Mouse (Mus musculus) myocyte (in vitro differentiated cells): ENCODE measurements around the gene Mesd. TPM values are rescaled to one million over a fixed set of nuclear protein-coding genes. Genes with fewer than 3 reads are reported as not detected.

ENCODE experiments used
- H3K27me3 ChIP-seq: one replicate; pipeline ENCODE4 v1.6.1; 2011; ENCODE audit not compliant: control insufficient read depth, insufficient read depth, insufficient read length
- H3K36me3 ChIP-seq: one replicate; pipeline ENCODE4 v1.6.1; 2011; ENCODE audit not compliant: control insufficient read depth, insufficient read depth
- H3K4me2 ChIP-seq: one replicate; pipeline ENCODE4 v1.6.1; 2011; ENCODE audit warnings: low read depth, control low read depth
- H3K4me3 ChIP-seq: one replicate; pipeline ENCODE4 v1.5.1; 2011; ENCODE audit warnings: mild to moderate bottlenecking, control low read depth, moderate library complexity
- H3K79me2 ChIP-seq: one replicate; pipeline ENCODE4 v1.6.1; 2011; ENCODE audit not compliant: control insufficient read depth, insufficient read depth
- H3ac ChIP-seq: one replicate; pipeline ENCODE4 v1.6.1; 2011; ENCODE audit not compliant: control insufficient read depth, insufficient read length
- CEBPB ChIP-seq: IDR thresholded peaks from 2 replicates; pipeline ENCODE4 v1.6.1; 2011; ENCODE audit warnings: mild to moderate bottlenecking, moderate library complexity; ENCODE audit not compliant: poor library complexity, insufficient read depth, severe bottlenecking
- E2F4 ChIP-seq: IDR thresholded peaks from one replicate; pipeline ENCODE4 v1.6.1; 2011; ENCODE audit warnings: mild to moderate bottlenecking, control low read depth, moderate library complexity; ENCODE audit not compliant: insufficient read depth
- MAX ChIP-seq: IDR thresholded peaks from one replicate; pipeline ENCODE4 v1.6.1; 2011; ENCODE audit warnings: low read depth, mild to moderate bottlenecking, control low read depth
- MYOD1 ChIP-seq, 3 experiments: IDR thresholded peaks; one replicate each; pipeline ENCODE4 v1.6.1; 2011; ENCODE audit warnings: control low read depth in 2 of 3, low read depth in 2 of 3, mild to moderate bottlenecking in 2 of 3, moderate library complexity in 1 of 3; ENCODE audit not compliant: insufficient read length in 2 of 3, control insufficient read depth in 1 of 3
- MYOG ChIP-seq, 3 experiments: IDR thresholded peaks; one replicate each; pipeline ENCODE4 v1.6.1; 2011; ENCODE audit warnings: control low read depth in 2 of 3, low read depth in 2 of 3, mild to moderate bottlenecking in 2 of 3; ENCODE audit not compliant: insufficient read length in 2 of 3, control insufficient read depth in 1 of 3, insufficient read depth in 1 of 3
- POLR2A ChIP-seq: IDR thresholded peaks from one replicate; pipeline ENCODE4 v1.6.1; 2011; ENCODE audit warnings: low read depth, mild to moderate bottlenecking, control low read depth, moderate library complexity; ENCODE audit not compliant: insufficient read length
- POLR2AphosphoS2 ChIP-seq: IDR thresholded peaks from one replicate; pipeline ENCODE4 v1.6.1; 2011; ENCODE audit warnings: low read depth, control low read depth; ENCODE audit not compliant: insufficient read length
- REST ChIP-seq: IDR thresholded peaks from one replicate; pipeline ENCODE4 v1.6.1; 2011; ENCODE audit warnings: mild to moderate bottlenecking, control low read depth, moderate library complexity; ENCODE audit not compliant: insufficient read depth, insufficient read length
- SRF ChIP-seq: IDR thresholded peaks from one replicate; pipeline ENCODE4 v1.6.1; 2011; ENCODE audit warnings: low read depth; ENCODE audit not compliant: control insufficient read depth, insufficient read length
- TCF12 ChIP-seq: IDR thresholded peaks from one replicate; pipeline ENCODE4 v1.6.1; 2011; ENCODE audit warnings: mild to moderate bottlenecking, control low read depth; ENCODE audit not compliant: poor library complexity, insufficient read depth, severe bottlenecking
- TCF3 ChIP-seq: IDR thresholded peaks from one replicate; pipeline ENCODE4 v1.6.1; 2011; ENCODE audit warnings: low read depth, control low read depth; ENCODE audit not compliant: insufficient read length
- USF1 ChIP-seq: IDR thresholded peaks from one replicate; pipeline ENCODE4 v1.6.1; 2011; ENCODE audit warnings: low read depth, mild to moderate bottlenecking, control low read depth, moderate library complexity
- polyA plus RNA-seq: library from polyadenylated mRNA; unstranded; fragments of >200 nt; fragmentation: generic; extraction: Trizol; gene quantifications from one replicate; pipeline ENCODE4 v1.2.1, GENCODE M21; 2012; ENCODE audit warnings: missing spikeins

The Mesd gene
- polyA plus RNA-seq, 1 experiment: 81.3 TPM

DNA sequence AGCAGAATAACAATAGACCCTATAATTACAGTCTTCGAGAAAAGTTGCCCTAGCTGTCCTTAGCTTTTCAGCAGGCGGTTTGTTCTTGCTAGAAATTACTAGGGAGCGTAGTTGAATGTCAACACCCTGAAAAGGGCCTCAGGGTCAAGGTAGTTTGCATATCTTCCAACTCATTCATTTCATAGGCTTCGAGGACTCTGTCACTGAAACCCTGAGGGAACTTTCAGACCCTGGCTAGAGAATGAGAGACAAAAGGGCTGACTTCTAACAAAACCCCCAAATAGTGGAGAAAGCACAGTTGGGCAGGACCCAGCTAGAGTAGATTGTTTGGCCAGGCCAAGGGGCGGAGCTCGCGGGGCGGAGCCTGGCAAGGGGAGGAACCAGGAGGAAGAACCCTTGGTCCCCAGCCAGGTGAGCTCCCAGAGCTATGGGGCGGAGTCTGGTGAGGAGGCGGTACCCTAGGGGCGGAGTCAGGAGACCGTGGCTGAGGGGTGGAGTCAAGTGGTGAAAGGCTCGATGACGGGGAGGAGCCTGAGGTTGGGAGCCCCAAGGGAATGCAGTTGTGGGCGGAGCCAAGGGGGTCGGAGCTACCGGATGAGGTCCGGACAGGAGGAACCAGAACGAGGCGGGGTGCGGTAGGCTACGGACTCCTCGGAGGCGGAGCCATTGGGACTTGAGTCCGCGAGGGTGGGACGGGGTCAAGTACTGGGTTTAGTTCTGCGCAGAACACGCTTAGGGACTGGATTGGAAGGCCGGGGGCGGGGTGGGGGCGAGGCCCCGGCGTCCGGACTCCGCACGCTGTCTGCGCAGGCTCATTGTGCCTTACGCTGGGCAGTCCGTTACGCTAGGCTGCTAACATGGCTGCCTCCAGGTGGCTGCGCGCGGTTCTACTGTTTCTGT is 7.4 kb downstream of the Mesd start:
- peak overlapping the region; percentile 89 for H3K4me2 ChIP-seq
- H3K4me3 ChIP-seq: peak overlapping the region; percentile 93
- peaks cover 13% of the 10 kb centered on the region for H3K36me3 ChIP-seq
- H3K79me2 ChIP-seq: peaks cover 35% of the 10 kb centered on the region
- peak overlapping the region; percentile 47 for H3ac ChIP-seq
- no peaks in the 10 kb centered on the region for H3K27me3 ChIP-seq
- peak; percentile 98 for TF ChIP-seq POLR2AphosphoS2
- TF ChIP-seq USF1: no peak
- TF ChIP-seq MAX: no peak
- peak in 1 of 3 experiments; percentile 5 for TF ChIP-seq MYOD1 (IDR thresholded peaks at IDR 0.05; ENCODE audit: control insufficient read depth in 1 of 3, insufficient read length in 2 of 3, low read depth in 2 of 3)
- no peak for TF ChIP-seq TCF3
- no peak for TF ChIP-seq MYOG (IDR thresholded peaks at IDR 0.05; ENCODE audit: control insufficient read depth in 1 of 3, insufficient read depth in 1 of 3, insufficient read length in 2 of 3, low read depth in 2 of 3)
- TF ChIP-seq POLR2A: peak; percentile 95
- peak; percentile 34 for TF ChIP-seq SRF

DNA sequence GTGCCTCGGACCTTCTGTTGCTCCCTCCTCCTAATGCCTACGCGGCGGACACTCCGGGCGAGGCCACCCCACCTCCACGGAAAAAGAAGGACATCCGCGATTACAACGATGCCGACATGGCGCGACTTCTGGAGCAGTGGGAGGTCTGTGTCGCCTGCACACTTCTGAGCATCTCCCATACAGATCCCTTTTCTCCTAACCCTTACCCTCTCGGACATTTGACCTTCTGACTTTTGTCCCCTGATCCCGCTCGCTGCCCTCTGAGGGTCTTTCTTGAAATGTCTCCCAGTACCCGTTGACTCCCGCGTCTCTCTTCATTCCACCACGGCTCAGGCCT is 8.0 kb downstream of the Mesd start:
- H3K79me2 ChIP-seq: peaks cover 35% of the 10 kb centered on the region
- H3K4me3 ChIP-seq: peak overlapping the region; percentile 93
- peak overlapping the region; percentile 89 for H3K4me2 ChIP-seq
- peak overlapping the region; percentile 47 for H3ac ChIP-seq
- no peak for TF ChIP-seq SRF
- no peaks in the 10 kb centered on the region for H3K27me3 ChIP-seq
- H3K36me3 ChIP-seq: peaks cover 14% of the 10 kb centered on the region

DNA sequence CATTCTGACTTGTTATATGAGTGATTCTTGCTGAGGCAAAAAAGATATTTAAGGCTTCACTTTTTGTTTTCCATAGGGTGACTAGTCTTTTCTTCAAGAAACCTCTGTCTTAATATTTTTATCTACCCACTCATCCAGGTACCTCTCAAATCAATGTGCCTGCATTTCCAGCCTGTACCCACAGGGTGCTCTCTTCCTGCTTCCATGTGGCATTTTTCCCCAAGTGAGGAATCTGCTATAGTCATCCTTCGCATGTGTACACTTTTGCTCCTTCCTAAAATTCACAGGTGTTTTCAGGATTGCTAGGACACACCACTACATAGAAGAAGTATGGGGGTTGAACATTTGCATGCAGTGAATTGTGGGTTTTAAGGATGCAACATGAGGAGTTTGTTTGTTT is 10.1 kb downstream of the Mesd start:
- H3K27me3 ChIP-seq: no peaks in the 10 kb centered on the region
- H3K4me2 ChIP-seq: no peak overlapping the region
- H3K36me3 ChIP-seq: peaks cover 23% of the 10 kb centered on the region
- no peak for TF ChIP-seq E2F4
- TF ChIP-seq POLR2AphosphoS2: no peak
- no peak for TF ChIP-seq MYOD1 (IDR thresholded peaks at IDR 0.05; ENCODE audit: control insufficient read depth in 1 of 3, insufficient read length in 2 of 3, low read depth in 2 of 3)
- no peak for TF ChIP-seq USF1
- no peak overlapping the region for H3ac ChIP-seq
- H3K4me3 ChIP-seq: no peak overlapping the region
- H3K79me2 ChIP-seq: peaks cover 35% of the 10 kb centered on the region

DNA sequence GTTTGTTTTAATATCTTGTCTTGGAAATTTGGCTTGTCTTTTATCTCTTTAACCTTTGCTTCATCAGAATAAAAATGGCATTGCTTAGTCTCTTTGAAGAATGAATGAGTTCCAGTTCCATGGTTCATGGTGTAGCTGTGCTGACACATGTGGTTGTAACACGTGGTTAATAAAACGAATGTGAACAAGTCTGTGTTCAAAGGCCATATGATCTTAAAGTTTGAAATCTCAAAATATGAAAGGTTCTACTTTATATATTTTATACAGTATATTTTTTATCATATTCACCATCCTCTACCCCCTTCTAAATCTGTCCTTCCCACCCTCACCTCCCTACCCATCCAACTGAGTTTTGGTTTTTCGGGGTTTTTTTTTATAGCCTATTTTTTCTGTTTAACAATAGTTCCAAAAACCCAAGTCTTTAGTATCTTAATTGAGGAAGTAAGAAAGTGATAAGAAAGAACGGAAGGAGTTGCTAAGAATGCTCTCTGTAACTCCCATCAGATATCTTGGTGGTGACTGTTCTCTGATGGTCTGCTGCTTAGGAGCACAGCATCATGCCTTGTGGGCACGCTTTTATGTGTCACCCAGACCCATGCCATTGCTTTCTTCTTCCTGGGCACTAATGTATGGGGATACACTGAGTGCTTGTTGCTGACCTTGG is 11.9 kb downstream of the Mesd start:
- no peaks in the 10 kb centered on the region for H3K27me3 ChIP-seq
- H3K4me3 ChIP-seq: no peak overlapping the region
- peaks cover 35% of the 10 kb centered on the region for H3K79me2 ChIP-seq
- no peak overlapping the region for H3K4me2 ChIP-seq
- H3ac ChIP-seq: no peak overlapping the region
- peaks cover 23% of the 10 kb centered on the region for H3K36me3 ChIP-seq
- TF ChIP-seq MYOG (IDR thresholded peaks at IDR 0.05; ENCODE audit: control insufficient read depth in 1 of 3, insufficient read depth in 1 of 3, insufficient read length in 2 of 3, low read depth in 2 of 3): no peak
- no peak for TF ChIP-seq TCF3
- TF ChIP-seq TCF12: no peak
- no peak for TF ChIP-seq MYOD1 (IDR thresholded peaks at IDR 0.05; ENCODE audit: control insufficient read depth in 1 of 3, insufficient read length in 2 of 3, low read depth in 2 of 3)
- no peak for TF ChIP-seq E2F4
- TF ChIP-seq REST: no peak
- no peak for TF ChIP-seq POLR2AphosphoS2
- no peak for TF ChIP-seq USF1
- no peak for TF ChIP-seq POLR2A
- TF ChIP-seq SRF: no peak
- no peak for TF ChIP-seq MAX
- no peak for TF ChIP-seq CEBPB

DNA sequence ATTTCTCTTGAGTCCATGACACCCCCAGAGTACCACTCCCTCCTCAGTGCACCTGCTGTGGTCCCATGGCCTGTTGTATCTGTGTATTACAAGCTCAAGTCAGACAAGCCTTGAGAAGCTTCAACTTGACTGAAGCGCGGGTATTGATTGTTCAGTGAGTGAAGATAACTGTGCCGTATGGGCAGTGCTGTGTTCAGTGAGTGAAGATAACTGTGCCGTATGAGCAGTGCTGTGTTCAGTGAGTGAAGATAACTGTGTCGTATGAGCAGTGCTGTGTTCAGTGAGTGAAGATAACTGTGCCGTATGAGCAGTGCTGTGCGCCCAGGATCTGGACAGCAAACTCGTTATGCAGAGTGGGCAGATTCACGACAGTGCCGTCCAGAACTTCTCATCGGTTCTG is 14.0 kb downstream of the Mesd start:
- H3K27me3 ChIP-seq: no peaks in the 10 kb centered on the region
- H3K4me3 ChIP-seq: no peak overlapping the region
- TF ChIP-seq POLR2A (no peak), TCF3 (no peak), USF1 (no peak), E2F4 (no peak), MYOD1 (IDR thresholded peaks at IDR 0.05; ENCODE audit: control insufficient read depth in 1 of 3, insufficient read length in 2 of 3, low read depth in 2 of 3) (no peak), REST (no peak), TCF12 (no peak), MYOG (IDR thresholded peaks at IDR 0.05; ENCODE audit: control insufficient read depth in 1 of 3, insufficient read depth in 1 of 3, insufficient read length in 2 of 3, low read depth in 2 of 3) (no peak), MAX (no peak), CEBPB (no peak), POLR2AphosphoS2 (no peak)
- H3ac ChIP-seq: no peak overlapping the region
- peaks cover 23% of the 10 kb centered on the region for H3K36me3 ChIP-seq
- no peak overlapping the region for H3K4me2 ChIP-seq
- H3K79me2 ChIP-seq: peaks cover 26% of the 10 kb centered on the region
